Mouse (Mus musculus): Measurements from ENCODE around the gene Efcab12. TPM values are rescaled to one million over a fixed set of nuclear protein-coding genes. Genes with fewer than 3 reads are reported as not detected.
"Not testable (repeated sequence)": the region's sequence is repeated elsewhere in the genome, so short reads cannot be mapped to it uniquely, and the experiment has no call there.

Gene Efcab12
- total and polyA plus RNA-seq, 3 experiments: 0.11 TPM; not detected in 2

- TF ChIP-seq KAT2A (conservative IDR thresholded peaks at IDR 0.05; ENCODE audit: low read depth, low read length) (no peak), RAD21 (IDR thresholded peaks at IDR 0.05; ENCODE audit: low read depth, low read length) (no peak), GATA1 (IDR thresholded peaks at IDR 0.05; ENCODE audit: low read depth, low read length) (peak; percentile 52), ZNF384 (IDR thresholded peaks at IDR 0.05; ENCODE audit: low read depth, low read length) (no peak), TAL1 (IDR thresholded peaks at IDR 0.05; ENCODE audit: low read length) (no peak), UBTF (IDR thresholded peaks at IDR 0.05; ENCODE audit: borderline replicate concordance, insufficient read depth, low read depth, low read length) (no peak), SIN3A (IDR thresholded peaks at IDR 0.05; ENCODE audit: low read length) (no peak), MAZ (IDR thresholded peaks at IDR 0.05; ENCODE audit: low read depth, low read length) (no peak)
- Histone ChIP-seq H3K9me3 (replicated peaks; ENCODE audit: insufficient read depth, low read length) (no peaks in the 10 kb centered on the region), H3K4me1 (ENCODE audit: control insufficient read depth in 1 of 2, insufficient read depth in 2 of 2, low read length in 2 of 2) (no peaks in the 10 kb centered on the region), H3K79me2 (ENCODE audit: control insufficient read depth, insufficient read depth, low read length, poor library complexity) (no peaks in the 10 kb centered on the region), H3K27ac (ENCODE audit: control insufficient read depth, low read depth, low read length) (no peak overlapping the region), H3K4me3 (ENCODE audit: control insufficient read depth in 1 of 2, insufficient read depth in 1 of 2, low read depth in 2 of 2, low read length in 2 of 2) (no peak overlapping the region), H3K36me3 (ENCODE audit: control insufficient read depth in 1 of 2, insufficient read depth in 2 of 2, low read length in 2 of 2) (no peaks in the 10 kb centered on the region), H3K9ac (ENCODE audit: control insufficient read depth, low read depth, low read length, poor library complexity, severe bottlenecking) (no peak overlapping the region), H3K27me3 (ENCODE audit: control insufficient read depth in 1 of 2, insufficient read depth in 2 of 2, low read length in 2 of 2) (no peaks in the 10 kb centered on the region)
- peak; percentile 19 for DNase-seq (ENCODE audit: low read depth, low spot score)
Measured at GRCm38 (mm10) chr6:115877239-115877638, 39.0 kb upstream of the Efcab12 start.

GRCm38 (mm10) chr6:115871318-115871717 lies 33.1 kb upstream of the Efcab12 start:
- not testable (repeated sequence) for H3K4me3 ChIP-seq (ENCODE audit: control insufficient read depth in 1 of 2, insufficient read depth in 1 of 2, low read depth in 2 of 2, low read length in 2 of 2); H3K27me3 ChIP-seq (ENCODE audit: control insufficient read depth in 1 of 2, insufficient read depth in 2 of 2, low read length in 2 of 2); H3K79me2 ChIP-seq (ENCODE audit: control insufficient read depth, insufficient read depth, low read length, poor library complexity); H3K36me3 ChIP-seq (ENCODE audit: control insufficient read depth in 1 of 2, insufficient read depth in 2 of 2, low read length in 2 of 2); H3K4me1 ChIP-seq (ENCODE audit: control insufficient read depth in 1 of 2, insufficient read depth in 2 of 2, low read length in 2 of 2); H3K9ac ChIP-seq (ENCODE audit: control insufficient read depth, low read depth, low read length, poor library complexity, severe bottlenecking); DNase-seq (ENCODE audit: low read depth, low spot score); H3K27ac ChIP-seq (ENCODE audit: control insufficient read depth, low read depth, low read length); H3K9me3 ChIP-seq (replicated peaks; ENCODE audit: insufficient read depth, low read length)

GRCm38 (mm10) chr6:115867157-115867556 lies 28.9 kb upstream of the Efcab12 start:
- H3K27me3 ChIP-seq (ENCODE audit: control insufficient read depth in 1 of 2, insufficient read depth in 2 of 2, low read length in 2 of 2); H3K79me2 ChIP-seq (ENCODE audit: control insufficient read depth, insufficient read depth, low read length, poor library complexity); H3K36me3 ChIP-seq (ENCODE audit: control insufficient read depth in 1 of 2, insufficient read depth in 2 of 2, low read length in 2 of 2); H3K27ac ChIP-seq (ENCODE audit: control insufficient read depth, low read depth, low read length); H3K4me1 ChIP-seq (ENCODE audit: control insufficient read depth in 1 of 2, insufficient read depth in 2 of 2, low read length in 2 of 2); H3K9me3 ChIP-seq (replicated peaks; ENCODE audit: insufficient read depth, low read length); H3K4me3 ChIP-seq (ENCODE audit: control insufficient read depth in 1 of 2, insufficient read depth in 1 of 2, low read depth in 2 of 2, low read length in 2 of 2); H3K9ac ChIP-seq (ENCODE audit: control insufficient read depth, low read depth, low read length, poor library complexity, severe bottlenecking); DNase-seq (ENCODE audit: low read depth, low spot score): not testable (repeated sequence)

- DNase-seq (ENCODE audit: low read depth, low spot score): no peak
- no peak overlapping the region for H3K27ac ChIP-seq (ENCODE audit: control insufficient read depth, low read depth, low read length)
- H3K36me3 ChIP-seq (ENCODE audit: control insufficient read depth in 1 of 2, insufficient read depth in 2 of 2, low read length in 2 of 2): no peaks in the 10 kb centered on the region
- no peaks in the 10 kb centered on the region for H3K79me2 ChIP-seq (ENCODE audit: control insufficient read depth, insufficient read depth, low read length, poor library complexity)
- no peaks in the 10 kb centered on the region for H3K4me1 ChIP-seq (ENCODE audit: control insufficient read depth in 1 of 2, insufficient read depth in 2 of 2, low read length in 2 of 2)
- TF ChIP-seq CTCF (IDR thresholded peaks at IDR 0.05 in 2 of 3, conservative IDR thresholded peaks at IDR 0.05 in 1 of 3; ENCODE audit: control insufficient read depth in 1 of 3, insufficient read depth in 1 of 3, low read depth in 2 of 3, low read length in 3 of 3, poor library complexity in 1 of 3, severe bottlenecking in 1 of 3) (no peak), TBP (IDR thresholded peaks at IDR 0.05; ENCODE audit: low read depth, low read length) (no peak), MYB (IDR thresholded peaks at IDR 0.05; ENCODE audit: low read depth, low read length) (no peak), RCOR1 (IDR thresholded peaks at IDR 0.05; ENCODE audit: low read depth, low read length) (no peak), EP300 (IDR thresholded peaks at IDR 0.05; ENCODE audit: low read depth in 1 of 2, low read length in 2 of 2) (no peak), MXI1 (IDR thresholded peaks at IDR 0.05; ENCODE audit: low read depth, low read length) (no peak), MYC (IDR thresholded peaks at IDR 0.05; ENCODE audit: low read depth, low read length) (no peak), UBTF (IDR thresholded peaks at IDR 0.05; ENCODE audit: borderline replicate concordance, insufficient read depth, low read depth, low read length) (no peak), USF2 (IDR thresholded peaks at IDR 0.05; ENCODE audit: borderline replicate concordance in 1 of 2, insufficient read depth in 1 of 2, low read depth in 1 of 2, low read length in 2 of 2) (no peak), MAX (IDR thresholded peaks at IDR 0.05; ENCODE audit: low read length) (no peak)
- H3K9ac ChIP-seq (ENCODE audit: control insufficient read depth, low read depth, low read length, poor library complexity, severe bottlenecking): no peak overlapping the region
- no peak overlapping the region for H3K4me3 ChIP-seq (ENCODE audit: control insufficient read depth in 1 of 2, insufficient read depth in 1 of 2, low read depth in 2 of 2, low read length in 2 of 2)
- H3K27me3 ChIP-seq (ENCODE audit: control insufficient read depth in 1 of 2, insufficient read depth in 2 of 2, low read length in 2 of 2): no peaks in the 10 kb centered on the region
- H3K9me3 ChIP-seq (replicated peaks; ENCODE audit: insufficient read depth, low read length): no peaks in the 10 kb centered on the region
Measured at GRCm38 (mm10) chr6:115865246-115865645, 27.0 kb upstream of the Efcab12 start.

Data from MEL (cell line).